Mouse (Mus musculus) lung, embryonic 16.5 days (tissue): Measurements from ENCODE around the gene Cacna1d. TPM values are rescaled to one million over a fixed set of nuclear protein-coding genes. Genes with fewer than 3 reads are reported as not detected.

Experiments
- ATAC-seq: fragments of 200-750 bp; cut with Nextera tagmentation; 2 replicates; pipeline ENCODE4 v1.8.0; 2017; ENCODE audit warnings: low read depth, mild to moderate bottlenecking, moderate library complexity
- H3K27ac ChIP-seq: fragments of 300-500 bp; sonication (generic); 2 replicates; pipeline ENCODE4 v1.5.1; 2014; ENCODE audit warnings: mild to moderate bottlenecking, control low read depth, low read length
- H3K27me3 ChIP-seq: fragments of 300-500 bp; sonication (generic); 2 replicates; pipeline ENCODE4 v1.6.1; 2014; ENCODE audit warnings: low read depth, low read length, mixed read lengths; ENCODE audit not compliant: control insufficient read depth, insufficient read depth
- H3K36me3 ChIP-seq: fragments of 300-500 bp; sonication (generic); 2 replicates; pipeline ENCODE4 v1.6.1; 2014; ENCODE audit warnings: low read length; ENCODE audit not compliant: control insufficient read depth, insufficient read depth
- H3K4me1 ChIP-seq: fragments of 300-500 bp; sonication (generic); replicated peaks from 2 replicates; pipeline ENCODE4 v1.6.1; 2014; ENCODE audit warnings: low read length, mixed read lengths; ENCODE audit not compliant: control insufficient read depth, insufficient read depth
- H3K4me2 ChIP-seq: fragments of 300-500 bp; sonication (generic); 2 replicates; pipeline ENCODE4 v1.6.1; 2014; ENCODE audit warnings: low read depth, low read length, control low read depth
- H3K4me3 ChIP-seq: fragments of 300-500 bp; sonication (generic); 2 replicates; pipeline ENCODE4 v1.5.1; 2014; ENCODE audit warnings: mild to moderate bottlenecking, low read length, control low read depth
- H3K9ac ChIP-seq: fragments of 300-500 bp; sonication (generic); 2 replicates; pipeline ENCODE4 v1.6.1; 2014; ENCODE audit warnings: low read length, control low read depth
- H3K9me3 ChIP-seq: fragments of 300-500 bp; sonication (generic); 2 replicates; pipeline ENCODE4 v1.6.1; 2016; ENCODE audit warnings: low read length; ENCODE audit not compliant: control insufficient read depth
- WGBS: fragments of 180-500 bp; shearing (Covaris S2); extraction: QIAGEN DNeasy Blood & Tissue Kit; methylation state at CpG from one replicate; pipeline ENCODE4 v1.1.7; 2014; 5-methylcytosine and 5-hydroxymethylcytosine counted together
- polyA plus RNA-seq: library from polyadenylated mRNA; unstranded; fragments of >200 nt; fragmentation: Nextera tagmentation; extraction: Ambion mirVana; gene quantifications from 2 replicates; pipeline ENCODE4 v1.2.1, GENCODE M21; 2015

Cacna1d gene
- polyA plus RNA-seq, 1 experiment from 2014 or later: 9.2 TPM

- ATAC-seq: no peak
- Histone ChIP-seq H3K36me3 (no peaks in the 10 kb centered on the region), H3K9ac (no peak overlapping the region), H3K9me3 (no peaks in the 10 kb centered on the region), H3K4me2 (no peak overlapping the region), H3K4me3 (no peak overlapping the region), H3K27ac (no peak overlapping the region), H3K27me3 (no peaks in the 10 kb centered on the region), H3K4me1 (peaks cover 7% of the 10 kb centered on the region; the same call in 1 of the 2 replicates)
- whole genome bisulfite sequencing: 38% methylated on average over 4 of the region's 4 CpGs
These were observed 233.6 kb downstream of the Cacna1d start for GRCm38 (mm10) chr14:30257626-30258025.

GRCm38 (mm10) chr14:30256486-30256885 is 234.8 kb downstream of the Cacna1d start:
- WGBS: 54% methylated on average over 4 of the region's 4 CpGs
- H3K9ac ChIP-seq: no peak overlapping the region
- H3K4me1 ChIP-seq: peaks cover 7% of the 10 kb centered on the region; the same call in 1 of the 2 replicates
- no peak for ATAC-seq
- H3K27me3 ChIP-seq: no peaks in the 10 kb centered on the region
- no peak overlapping the region for H3K4me3 ChIP-seq
- no peaks in the 10 kb centered on the region for H3K9me3 ChIP-seq
- H3K27ac ChIP-seq: no peak overlapping the region
- H3K36me3 ChIP-seq: no peaks in the 10 kb centered on the region
- H3K4me2 ChIP-seq: no peak overlapping the region

GRCm38 (mm10) chr14:30255701-30256400 is 235.4 kb downstream of the Cacna1d start:
- Histone ChIP-seq H3K4me3 (no peak overlapping the region), H3K4me1 (peaks cover 7% of the 10 kb centered on the region; the same call in 1 of the 2 replicates), H3K9me3 (no peaks in the 10 kb centered on the region), H3K36me3 (no peaks in the 10 kb centered on the region), H3K4me2 (no peak overlapping the region), H3K27ac (no peak overlapping the region), H3K27me3 (no peaks in the 10 kb centered on the region), H3K9ac (no peak overlapping the region)
- WGBS: 74% methylated on average over 12 of the region's 12 CpGs
- ATAC-seq: no peak

GRCm38 (mm10) chr14:30254776-30255175 is 236.5 kb downstream of the Cacna1d start:
- H3K9ac ChIP-seq: no peak overlapping the region
- H3K4me1 ChIP-seq: peaks cover 7% of the 10 kb centered on the region; the same call in 1 of the 2 replicates
- no peaks in the 10 kb centered on the region for H3K27me3 ChIP-seq
- no peaks in the 10 kb centered on the region for H3K36me3 ChIP-seq
- H3K27ac ChIP-seq: no peak overlapping the region
- no peak overlapping the region for H3K4me2 ChIP-seq
- no peaks in the 10 kb centered on the region for H3K9me3 ChIP-seq
- WGBS: 70% methylated on average over 4 of the region's 4 CpGs
- no peak for ATAC-seq
- no peak overlapping the region for H3K4me3 ChIP-seq

GRCm38 (mm10) chr14:30252824-30253223 is 238.4 kb downstream of the Cacna1d start:
- H3K4me3 ChIP-seq: no peak overlapping the region
- no peak overlapping the region for H3K9ac ChIP-seq
- no peak overlapping the region for H3K4me2 ChIP-seq
- H3K4me1 ChIP-seq: peaks cover 4% of the 10 kb centered on the region; the same call in 1 of the 2 replicates
- H3K27ac ChIP-seq: no peak overlapping the region
- WGBS: 50% methylated on average over 2 of the region's 2 CpGs
- H3K27me3 ChIP-seq: no peaks in the 10 kb centered on the region
- H3K9me3 ChIP-seq: no peaks in the 10 kb centered on the region
- ATAC-seq: peak; percentile 69; the same call in 1 of the 2 replicates
- H3K36me3 ChIP-seq: no peaks in the 10 kb centered on the region

- Histone ChIP-seq H3K27ac (no peak overlapping the region), H3K27me3 (no peaks in the 10 kb centered on the region), H3K4me3 (no peak overlapping the region), H3K9ac (no peak overlapping the region), H3K4me1 (peaks cover 4% of the 10 kb centered on the region; the same call in 1 of the 2 replicates), H3K9me3 (no peaks in the 10 kb centered on the region), H3K36me3 (no peaks in the 10 kb centered on the region), H3K4me2 (no peak overlapping the region)
- WGBS: 91% methylated on average over 5 of the region's 5 CpGs
- no peak for ATAC-seq
These were observed 239.9 kb downstream of the Cacna1d start for GRCm38 (mm10) chr14:30251351-30251750.

- 71% methylated on average over 4 of the region's 4 CpGs for WGBS
- no peak for ATAC-seq
These were observed 241.7 kb downstream of the Cacna1d start for GRCm38 (mm10) chr14:30249591-30249990.

GRCm38 (mm10) chr14:30248811-30249210 is 242.4 kb downstream of the Cacna1d start:
- Histone ChIP-seq H3K9ac (no peak overlapping the region), H3K4me1 (peaks cover 4% of the 10 kb centered on the region; the same call in 1 of the 2 replicates), H3K27me3 (no peaks in the 10 kb centered on the region), H3K4me3 (no peak overlapping the region), H3K36me3 (no peaks in the 10 kb centered on the region), H3K9me3 (no peaks in the 10 kb centered on the region), H3K4me2 (no peak overlapping the region), H3K27ac (no peak overlapping the region)
- WGBS: 62% methylated on average over 4 of the region's 4 CpGs
- no peak for ATAC-seq

More at GRCm38 (mm10) chr14:30249591-30249990, 241.7 kb downstream of the Cacna1d start:
- H3K4me3 ChIP-seq: no peak overlapping the region
- no peak overlapping the region for H3K4me2 ChIP-seq
- H3K9me3 ChIP-seq: no peaks in the 10 kb centered on the region
- H3K27ac ChIP-seq: no peak overlapping the region
- no peaks in the 10 kb centered on the region for H3K36me3 ChIP-seq
- no peaks in the 10 kb centered on the region for H3K27me3 ChIP-seq
- H3K9ac ChIP-seq: no peak overlapping the region
- peaks cover 4% of the 10 kb centered on the region; the same call in 1 of the 2 replicates for H3K4me1 ChIP-seq

- WGBS: 53% methylated on average over 8 of the region's 8 CpGs
- ATAC-seq: no peak
These were observed 243.1 kb downstream of the Cacna1d start for GRCm38 (mm10) chr14:30248121-30248520.

More at GRCm38 (mm10) chr14:30248121-30248520, 243.1 kb downstream of the Cacna1d start:
- no peaks in the 10 kb centered on the region for H3K36me3 ChIP-seq
- H3K4me1 ChIP-seq: no peaks in the 10 kb centered on the region
- no peaks in the 10 kb centered on the region for H3K27me3 ChIP-seq
- no peaks in the 10 kb centered on the region for H3K9me3 ChIP-seq
- no peak overlapping the region for H3K9ac ChIP-seq
- H3K4me2 ChIP-seq: no peak overlapping the region
- no peak overlapping the region for H3K27ac ChIP-seq
- no peak overlapping the region for H3K4me3 ChIP-seq
